Mouse (Mus musculus): ENCODE measurements around the gene Rassf3. TPM values are rescaled to one million over a fixed set of nuclear protein-coding genes. Genes with fewer than 3 reads are reported as not detected.
A peak's percentile ranks its signal among the peaks of the same experiment; 100 is the strongest.

Gene Rassf3
- total and polyA plus RNA-seq, 2 experiments from 2014 or later, result 23.4 to 27.9 TPM

GRCm38 (mm10) chr10:121364801-121365564, 111.2 kb downstream of the Rassf3 start, which contains the start of gene Gns:
TSS of gene Gns (plus strand) at chr10:121365090.
- Histone ChIP-seq H3K36me3 (replicated peaks; ENCODE audit: control insufficient read depth, insufficient read depth, low read length) (no peaks in the 10 kb centered on the region), H3K9me3 (replicated peaks; ENCODE audit: control insufficient read depth, low read length) (no peaks in the 10 kb centered on the region), H3K9ac (replicated peaks; ENCODE audit: low read depth, low read length) (peak within 1 kb of the TSS; percentile 75), H3K4me2 (ENCODE audit: low read depth, low read length) (peak within 1 kb of the TSS; percentile 95), H3K27ac (ENCODE audit: low read depth) (peak within 1 kb of the TSS; percentile 80), H3K27me3 (ENCODE audit: control insufficient read depth, insufficient read depth, low read length) (no peaks in the 10 kb centered on the region), H3K4me1 (ENCODE audit: control insufficient read depth, insufficient read depth) (peaks cover 11% of the 10 kb centered on the region; the same call in 1 of the 2 replicates), H3K4me3 (ENCODE audit: low read depth, low read length) (peak within 1 kb of the TSS; percentile 87)
- peak; percentile 98 for ATAC-seq (ENCODE audit: insufficient read depth, low read depth)
- under 1% methylated on average over 67 of the region's 72 CpGs for WGBS
- TF ChIP-seq EP300 (IDR thresholded peaks at IDR 0.05; ENCODE audit: low read depth) (no peak), CTCF (IDR thresholded peaks at IDR 0.05; ENCODE audit: low read depth) (no peak)
- DNase-seq (ENCODE audit: low spot score), result peak; percentile 87

- no peak overlapping the region for H3K27ac ChIP-seq (ENCODE audit: low read depth)
- ATAC-seq (ENCODE audit: insufficient read depth, low read depth) (no peak), DNase-seq (ENCODE audit: low spot score) (no peak)
- H3K27me3 ChIP-seq (ENCODE audit: control insufficient read depth, insufficient read depth, low read length), result no peaks in the 10 kb centered on the region
- no peaks in the 10 kb centered on the region for H3K36me3 ChIP-seq (replicated peaks; ENCODE audit: control insufficient read depth, insufficient read depth, low read length)
- WGBS, result 26% methylated on average over 15 of the region's 15 CpGs
- H3K4me1 ChIP-seq (ENCODE audit: control insufficient read depth, insufficient read depth), result peaks cover 11% of the 10 kb centered on the region; the same call in 1 of the 2 replicates
- peak overlapping the region; percentile 95 for H3K4me2 ChIP-seq (ENCODE audit: low read depth, low read length)
- no peak overlapping the region for H3K9ac ChIP-seq (replicated peaks; ENCODE audit: low read depth, low read length)
- H3K9me3 ChIP-seq (replicated peaks; ENCODE audit: control insufficient read depth, low read length), result no peaks in the 10 kb centered on the region
- TF ChIP-seq EP300 (IDR thresholded peaks at IDR 0.05; ENCODE audit: low read depth) (no peak), CTCF (IDR thresholded peaks at IDR 0.05; ENCODE audit: low read depth) (no peak)
- H3K4me3 ChIP-seq (ENCODE audit: low read depth, low read length), result peak overlapping the region; percentile 87
Measured at GRCm38 (mm10) chr10:121364306-121364705, 111.8 kb downstream of the Rassf3 start.

GRCm38 (mm10) chr10:121363201-121363600, 112.9 kb downstream of the Rassf3 start:
- no peak overlapping the region for H3K9ac ChIP-seq (replicated peaks; ENCODE audit: low read depth, low read length)
- 77% methylated on average over 8 of the region's 8 CpGs for WGBS
- H3K4me2 ChIP-seq (ENCODE audit: low read depth, low read length), result no peak overlapping the region
- no peaks in the 10 kb centered on the region for H3K9me3 ChIP-seq (replicated peaks; ENCODE audit: control insufficient read depth, low read length)
- H3K4me3 ChIP-seq (ENCODE audit: low read depth, low read length), result no peak overlapping the region
- no peaks in the 10 kb centered on the region for H3K36me3 ChIP-seq (replicated peaks; ENCODE audit: control insufficient read depth, insufficient read depth, low read length)
- DNase-seq (ENCODE audit: low spot score), result no peak
- ATAC-seq (ENCODE audit: insufficient read depth, low read depth), result no peak
- TF ChIP-seq EP300 (IDR thresholded peaks at IDR 0.05; ENCODE audit: low read depth), result no peak
- no peak for TF ChIP-seq CTCF (IDR thresholded peaks at IDR 0.05; ENCODE audit: low read depth)
- H3K4me1 ChIP-seq (ENCODE audit: control insufficient read depth, insufficient read depth), result peaks cover 11% of the 10 kb centered on the region; the same call in 1 of the 2 replicates
- no peak overlapping the region for H3K27ac ChIP-seq (ENCODE audit: low read depth)
- H3K27me3 ChIP-seq (ENCODE audit: control insufficient read depth, insufficient read depth, low read length), result no peaks in the 10 kb centered on the region

GRCm38 (mm10) chr10:121360358-121360757, 115.8 kb downstream of the Rassf3 start:
- H3K4me2 ChIP-seq (ENCODE audit: low read depth, low read length), result no peak overlapping the region
- no peak overlapping the region for H3K9ac ChIP-seq (replicated peaks; ENCODE audit: low read depth, low read length)
- DNase-seq (ENCODE audit: low spot score) (no peak), ATAC-seq (ENCODE audit: insufficient read depth, low read depth) (no peak)
- H3K4me1 ChIP-seq (ENCODE audit: control insufficient read depth, insufficient read depth), result 0 out of 2 replicates have a peak, but pooled peaks cover 4% of the 10 kb centered on the region
- no peaks in the 10 kb centered on the region for H3K36me3 ChIP-seq (replicated peaks; ENCODE audit: control insufficient read depth, insufficient read depth, low read length)
- no peaks in the 10 kb centered on the region for H3K9me3 ChIP-seq (replicated peaks; ENCODE audit: control insufficient read depth, low read length)
- TF ChIP-seq CTCF (IDR thresholded peaks at IDR 0.05; ENCODE audit: low read depth), result no peak
- TF ChIP-seq EP300 (IDR thresholded peaks at IDR 0.05; ENCODE audit: low read depth), result no peak
- 91% methylated on average over 2 of the region's 2 CpGs for WGBS
- H3K27me3 ChIP-seq (ENCODE audit: control insufficient read depth, insufficient read depth, low read length), result no peaks in the 10 kb centered on the region
- no peak overlapping the region for H3K27ac ChIP-seq (ENCODE audit: low read depth)
- H3K4me3 ChIP-seq (ENCODE audit: low read depth, low read length), result no peak overlapping the region

Other genes with a start within 250 kb of the Rassf3 start
- 0.58 and 14.7 TPM in 2 replicates for gene Tbc1d30, start 125.1 kb downstream of the Rassf3 start, total RNA-seq (2014; rRNA removed; ENCODE audit: low replicate concordance)
- 1.1 and 1.2 TPM in 2 replicates for gene Tbc1d30, start 125.1 kb downstream of the Rassf3 start, polyA plus RNA-seq (2015; fragmentation: Nextera tagmentation; extraction: Ambion mirVana)
- 50.4 and 57.5 TPM in 2 replicates for gene Gns, start 111.3 kb downstream of the Rassf3 start, total RNA-seq (2014; rRNA removed; ENCODE audit: low replicate concordance)
- gene Gns, start 111.3 kb downstream of the Rassf3 start, polyA plus RNA-seq (2015; fragmentation: Nextera tagmentation; extraction: Ambion mirVana), result 25.2 and 26.1 TPM in 2 replicates
- gene Tbk1, start 110.4 kb upstream of the Rassf3 start, total RNA-seq (2014; rRNA removed; ENCODE audit: low replicate concordance), result 12.5 and 23.3 TPM in 2 replicates
- gene Tbk1, start 110.4 kb upstream of the Rassf3 start, polyA plus RNA-seq (2015; fragmentation: Nextera tagmentation; extraction: Ambion mirVana), result 15.5 and 15.7 TPM in 2 replicates
- gene Xpot, start 150.0 kb upstream of the Rassf3 start, total RNA-seq (2014; rRNA removed; ENCODE audit: low replicate concordance), result 41.1 and 57.5 TPM in 2 replicates
- gene Xpot, start 150.0 kb upstream of the Rassf3 start, polyA plus RNA-seq (2015; fragmentation: Nextera tagmentation; extraction: Ambion mirVana), result 14.8 and 17.4 TPM in 2 replicates
- gene D930020B18Rik, start 165.2 kb upstream of the Rassf3 start, total RNA-seq (2014; rRNA removed; ENCODE audit: low replicate concordance), result not detected in 2 replicates
- gene D930020B18Rik, start 165.2 kb upstream of the Rassf3 start, polyA plus RNA-seq (2015; fragmentation: Nextera tagmentation; extraction: Ambion mirVana), result 0.07 TPM in 1 of 2 replicates, not detected in the other